ENCODE assay signal across 25 mouse cellular contexts in the genomic region with DNA sequence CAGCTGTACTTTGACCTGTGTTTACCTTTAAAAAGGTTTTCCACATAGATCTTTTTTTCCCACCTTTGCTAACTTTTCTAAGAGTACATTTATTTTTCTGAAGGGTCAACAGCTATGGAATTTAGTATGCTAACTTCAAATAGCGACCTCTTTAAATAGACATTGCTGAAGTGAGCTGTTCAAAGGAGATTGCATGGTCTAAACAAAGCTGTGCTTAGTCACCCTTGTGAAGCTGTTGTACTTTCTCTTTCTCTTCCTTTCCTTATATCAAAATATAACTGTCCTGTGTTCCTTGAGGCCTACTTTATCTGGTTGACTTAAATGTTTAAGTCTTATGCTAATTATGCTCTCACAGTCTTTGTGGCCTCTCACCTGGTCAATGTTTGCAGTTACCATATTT.
"Had no signal": no experiment of that assay in that cellular context is flagged by ENCODE, and none has a peak within 500 bp of the region (broad histone marks: within the 10 kb centered on the region; RNA-seq: fewer than 3 reads in every experiment).

No protein-coding gene starts in this region.

- H3K27me3 ChIP-seq: heart, embryonic 12.5 days; hindbrain, embryonic 13.5 days; hindbrain, embryonic 15.5 days; limb, embryonic 12.5 days; liver, embryonic 13.5 days had no signal

- H3K4me2 ChIP-seq: heart, embryonic 12.5 days; hindbrain, embryonic 13.5 days; hindbrain, embryonic 15.5 days; limb, embryonic 12.5 days; liver, embryonic 11.5 days; liver, embryonic 13.5 days had no signal

- H3K27ac ChIP-seq: gastrocnemius, adult 2 months; heart, embryonic 10.5 days; hindbrain, embryonic 13.5 days; hindbrain, embryonic 15.5 days; hindbrain, postnatal 0 days; layer of hippocampus, adult 2 months; left cerebral cortex, adult 2 months; limb, embryonic 10.5 days; limb, embryonic 12.5 days; liver, embryonic 13.5 days had no signal

- H3K4me1 ChIP-seq: heart, embryonic 10.5 days; heart, embryonic 12.5 days; hindbrain, embryonic 13.5 days; hindbrain, embryonic 15.5 days; limb, embryonic 12.5 days; liver, embryonic 13.5 days had no signal

- DNase-seq: gastrocnemius, adult 2 months; gastrocnemius, postnatal 10 days; gastrocnemius, postnatal 25 days; heart, adult 18-20 months; heart, postnatal 10 days; heart, postnatal 4 days; kidney, adult 11 months; kidney, adult 2 months; kidney, adult 9 months; kidney, postnatal 10 days; kidney, postnatal 25 days; kidney, postnatal 4 days; liver; liver, embryonic 13.5 days had no signal

- H3K36me3 ChIP-seq: heart, embryonic 10.5 days; heart, embryonic 12.5 days; hindbrain, embryonic 13.5 days; hindbrain, embryonic 15.5 days; limb, embryonic 10.5 days; limb, embryonic 12.5 days; liver, embryonic 13.5 days had no signal

- ATAC-seq: hindbrain, postnatal 0 days; intestine, embryonic 16.5 days had no signal

- H3K4me3 ChIP-seq: gastrocnemius, adult 2 months; heart, embryonic 10.5 days; heart, embryonic 12.5 days; hindbrain, embryonic 13.5 days; hindbrain, embryonic 15.5 days; layer of hippocampus, adult 2 months; left cerebral cortex, adult 2 months; limb, embryonic 10.5 days; limb, embryonic 12.5 days; liver, embryonic 13.5 days had no signal

- H3K9ac ChIP-seq: heart, embryonic 12.5 days; hindbrain, embryonic 13.5 days; hindbrain, embryonic 15.5 days; limb, embryonic 12.5 days; liver, embryonic 13.5 days had no signal

- H3K9me3 ChIP-seq: heart, embryonic 10.5 days; heart, embryonic 12.5 days; hindbrain, embryonic 13.5 days; hindbrain, embryonic 15.5 days; limb, embryonic 10.5 days; limb, embryonic 12.5 days; liver, embryonic 13.5 days had no signal
